Mouse (Mus musculus) kidney, adult 2 months (tissue): Measurements from ENCODE around the gene Syndig1. TPM values are rescaled to one million over a fixed set of nuclear protein-coding genes. Genes with fewer than 3 reads are reported as not detected.

ENCODE experiments used
- DNase-seq: peaks from one replicate; pipeline ENCODE4 v3.0.0; 2021
- H3K27ac ChIP-seq: fragments of 200-500 bp; 2 replicates; pipeline ENCODE4 v1.5.1; 2012; ENCODE audit warnings: low read depth, low read length, control low read depth, inconsistent platforms; ENCODE audit not compliant: insufficient read depth
- H3K27me3 ChIP-seq: fragments of 200-500 bp; replicated peaks from 2 replicates; pipeline ENCODE4 v1.6.1; 2012; ENCODE audit warnings: mild to moderate bottlenecking, moderate library complexity, low read length, inconsistent platforms; ENCODE audit not compliant: control insufficient read depth, insufficient read depth
- H3K36me3 ChIP-seq: fragments of 200-500 bp; 2 replicates; pipeline ENCODE4 v1.6.1; 2012; ENCODE audit warnings: mild to moderate bottlenecking, moderate library complexity, low read length, inconsistent platforms; ENCODE audit not compliant: control insufficient read depth, insufficient read depth
- H3K4me1 ChIP-seq: fragments of 200-500 bp; 2 replicates; pipeline ENCODE4 v1.6.1; 2011; ENCODE audit warnings: low read length; ENCODE audit not compliant: control insufficient read depth, insufficient read depth
- H3K4me3 ChIP-seq: fragments of 200-500 bp; 2 replicates; pipeline ENCODE4 v1.5.1; 2011; ENCODE audit warnings: mild to moderate bottlenecking, low read depth, low read length, control low read depth; ENCODE audit not compliant: insufficient read depth
- CTCF ChIP-seq: fragments of 200-500 bp; conservative IDR thresholded peaks from 2 replicates; pipeline ENCODE4 v1.5.1; 2011; ENCODE audit warnings: low read depth, mild to moderate bottlenecking, control low read depth, low read length, moderate library complexity, mixed read lengths; ENCODE audit not compliant: insufficient read depth, insufficient read length
- POLR2A ChIP-seq: fragments of 200-500 bp; IDR thresholded peaks from one replicate; pipeline ENCODE4 v1.6.1; 2011; ENCODE audit warnings: low read depth, low read length, control low read depth
- WGBS: fragments of 180-500 bp; shearing (Covaris S2); methylation state at CpG from one replicate; pipeline ENCODE4 v1.1.7; 2018; 5-methylcytosine and 5-hydroxymethylcytosine counted together
- polyA plus RNA-seq: library from polyadenylated mRNA; depleted of rRNA; stranded (reverse); fragments of >200 nt; gene quantifications from 2 replicates; pipeline ENCODE4 v1.2.3, GENCODE M21; 2012

Gene Syndig1
- polyA plus RNA-seq, 1 experiment, result 0.20 TPM

GRCm38 (mm10) chr2:149839666-149840065 lies 10.7 kb downstream of the Syndig1 start:
- no peak for DNase-seq
- Histone ChIP-seq H3K27me3 (no peaks in the 10 kb centered on the region), H3K4me3 (no peak overlapping the region), H3K36me3 (no peaks in the 10 kb centered on the region), H3K27ac (no peak overlapping the region), H3K4me1 (no peaks in the 10 kb centered on the region)
- WGBS, result 64% methylated on average over 2 of the region's 2 CpGs
- TF ChIP-seq CTCF, result no peak
- TF ChIP-seq POLR2A, result no peak

- 73% methylated on average over 2 of the region's 2 CpGs for WGBS
- TF ChIP-seq POLR2A (no peak), CTCF (no peak)
- Histone ChIP-seq H3K36me3 (no peaks in the 10 kb centered on the region), H3K27me3 (no peaks in the 10 kb centered on the region), H3K27ac (no peak overlapping the region), H3K4me1 (no peaks in the 10 kb centered on the region), H3K4me3 (no peak overlapping the region)
- no peak for DNase-seq
Observed at GRCm38 (mm10) chr2:149844575-149844974, 15.6 kb downstream of the Syndig1 start.

- DNase-seq, result no peak
- WGBS, result 51% methylated on average over 4 of the region's 4 CpGs
- Histone ChIP-seq H3K4me1 (no peaks in the 10 kb centered on the region), H3K36me3 (no peaks in the 10 kb centered on the region), H3K27me3 (no peaks in the 10 kb centered on the region), H3K27ac (no peak overlapping the region), H3K4me3 (no peak overlapping the region)
- TF ChIP-seq POLR2A (no peak), CTCF (no peak)
Observed at GRCm38 (mm10) chr2:149848778-149849177, 19.8 kb downstream of the Syndig1 start.

- Histone ChIP-seq H3K4me1 (no peaks in the 10 kb centered on the region), H3K4me3 (no peak overlapping the region), H3K36me3 (no peaks in the 10 kb centered on the region), H3K27me3 (no peaks in the 10 kb centered on the region), H3K27ac (no peak overlapping the region)
- WGBS, result 89% methylated on average over 3 of the region's 3 CpGs
- TF ChIP-seq POLR2A (no peak), CTCF (no peak)
- no peak for DNase-seq
Observed at GRCm38 (mm10) chr2:149861002-149861401, 32.0 kb downstream of the Syndig1 start.

GRCm38 (mm10) chr2:149865914-149866435 lies 37.0 kb downstream of the Syndig1 start:
- no peak for DNase-seq
- H3K4me3 ChIP-seq, result no peak overlapping the region
- TF ChIP-seq POLR2A (no peak), CTCF (no peak)
- no peaks in the 10 kb centered on the region for H3K36me3 ChIP-seq
- no peak overlapping the region for H3K27ac ChIP-seq
- no peaks in the 10 kb centered on the region for H3K4me1 ChIP-seq
- no peaks in the 10 kb centered on the region for H3K27me3 ChIP-seq
- WGBS, result 68% methylated on average over 5 of the region's 5 CpGs

- no peaks in the 10 kb centered on the region for H3K4me1 ChIP-seq
- no peaks in the 10 kb centered on the region for H3K27me3 ChIP-seq
- H3K36me3 ChIP-seq, result no peaks in the 10 kb centered on the region
- DNase-seq, result no peak
- H3K27ac ChIP-seq, result no peak overlapping the region
- no peak for TF ChIP-seq POLR2A
- no peak for TF ChIP-seq CTCF
- 66% methylated on average over 2 of the region's 2 CpGs for WGBS
- H3K4me3 ChIP-seq, result no peak overlapping the region
Observed at GRCm38 (mm10) chr2:149870496-149870895, 41.5 kb downstream of the Syndig1 start.

GRCm38 (mm10) chr2:149872496-149872895 lies 43.5 kb downstream of the Syndig1 start:
- DNase-seq, result no peak
- Histone ChIP-seq H3K36me3 (no peaks in the 10 kb centered on the region), H3K27me3 (no peaks in the 10 kb centered on the region), H3K4me1 (no peaks in the 10 kb centered on the region), H3K4me3 (no peak overlapping the region), H3K27ac (no peak overlapping the region)
- no peak for TF ChIP-seq POLR2A
- TF ChIP-seq CTCF, result no peak
- 76% methylated on average over 4 of the region's 4 CpGs for WGBS

- Histone ChIP-seq H3K27me3 (no peaks in the 10 kb centered on the region), H3K27ac (no peak overlapping the region), H3K4me3 (no peak overlapping the region), H3K4me1 (no peaks in the 10 kb centered on the region), H3K36me3 (no peaks in the 10 kb centered on the region)
- 90% methylated on average over 3 of the region's 3 CpGs for WGBS
- TF ChIP-seq CTCF (no peak), POLR2A (no peak)
- DNase-seq, result no peak
Observed at GRCm38 (mm10) chr2:149873346-149873745, 44.3 kb downstream of the Syndig1 start.
